ENCODE assay signal across 10 mouse cellular contexts in the genomic region with DNA sequence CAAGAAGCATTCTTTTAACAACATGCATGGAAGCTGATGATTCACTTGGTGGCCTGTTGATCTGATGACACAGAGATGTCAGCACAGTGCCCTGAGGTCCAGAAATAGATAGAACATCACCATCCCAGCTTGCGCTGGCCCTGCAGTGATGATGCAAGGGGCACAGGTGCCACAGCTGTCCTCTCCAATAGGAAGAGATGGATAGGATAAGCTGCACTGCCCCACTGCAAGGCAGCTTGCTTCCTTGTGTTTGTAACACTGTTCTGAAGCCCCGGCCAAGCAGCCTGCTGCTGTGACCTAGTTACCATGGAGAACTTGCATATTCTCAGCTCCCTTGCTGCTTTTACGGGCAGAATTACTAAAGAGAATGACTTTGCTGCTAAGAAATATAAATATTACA.
DNase-seq lines count a peak whose midpoint lies in the region.
"Had no signal": no experiment of that assay in that cellular context is flagged by ENCODE, and none has a peak within 500 bp of the region (broad histone marks: within the 10 kb centered on the region; RNA-seq: fewer than 3 reads in every experiment).

No protein-coding gene starts in this region.

- peak; percentile 72 for DNase-seq in heart, adult 11 months
- no peak for DNase-seq in heart, postnatal 25 days (ENCODE audit: low spot score)
- peak; percentile 49 for DNase-seq in cerebellum, adult 8-10 months
- peak; percentile 10 to 16 for DNase-seq in layer of hippocampus, postnatal 14 days (ENCODE audit: low spot score in 2 of 2)
- peak; percentile 46 for DNase-seq in right cerebral cortex, adult 18-20 months
- no peak for DNase-seq in kidney, adult 18-20 months
- DNase-seq in testis, postnatal 14 days (ENCODE audit: low spot score), result no peak
- DNase-seq in thymus, adult 18-20 months, result no peak
- DNase-seq: spleen, adult 18-20 months; thymus, adult 2 months had no signal

- intact Hi-C loops in heart, postnatal 25 days (cut with DNase I), result no loop called here

Comparison
In these comparisons a context has a peak if more than half of its experiments do, and no peak if none do; other contexts are left out.
1. DNase-seq: peak in heart, adult 11 months (single experiment), cerebellum, adult 8-10 months (single experiment), layer of hippocampus, postnatal 14 days (2 of 2) and right cerebral cortex, adult 18-20 months (single experiment); none in heart, postnatal 25 days (single experiment), kidney, adult 18-20 months (single experiment), testis, postnatal 14 days (single experiment) and thymus, adult 18-20 months (0 of 2).